Mouse (Mus musculus) testis, postnatal 10 days (tissue): ENCODE measurements at regions not wholly inside any gene's neighbourhood (a gene's known extent, or its start where the extent isn't known, plus 50 kb on each side); places are given as distances from the start of the nearest gene placed in this dataset.
A peak's percentile ranks its signal among the peaks of the same experiment; 100 is the strongest.
"Not testable (repeated sequence)": the region's sequence is repeated elsewhere in the genome, so short reads cannot be mapped to it uniquely, and the experiment has no call there.

Experiments
- DNase-seq: peaks from one replicate; pipeline ENCODE4 v3.0.0; 2021; ENCODE audit warnings: low spot score

DNA sequence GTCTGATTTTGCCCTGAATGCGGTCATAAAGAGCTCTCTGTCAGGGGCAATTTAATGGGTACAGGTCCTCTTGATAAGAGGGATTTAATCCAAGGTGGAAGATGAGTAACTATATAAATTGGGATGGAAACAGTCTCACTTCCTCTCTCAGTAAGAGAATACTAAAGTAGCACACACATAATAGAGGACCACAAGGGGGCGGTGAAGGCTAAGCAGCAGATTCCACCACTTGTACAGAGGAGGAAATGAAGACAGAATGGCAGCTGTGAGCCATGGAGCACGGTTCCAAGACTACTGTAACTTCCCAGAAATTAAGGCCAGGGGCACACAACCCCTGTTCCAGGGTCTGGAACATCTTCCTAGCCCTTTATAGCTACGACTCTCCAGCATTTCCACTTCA, 262.6 kb upstream of the Ywhaq start:
- DNase-seq: peak; percentile 65

DNA sequence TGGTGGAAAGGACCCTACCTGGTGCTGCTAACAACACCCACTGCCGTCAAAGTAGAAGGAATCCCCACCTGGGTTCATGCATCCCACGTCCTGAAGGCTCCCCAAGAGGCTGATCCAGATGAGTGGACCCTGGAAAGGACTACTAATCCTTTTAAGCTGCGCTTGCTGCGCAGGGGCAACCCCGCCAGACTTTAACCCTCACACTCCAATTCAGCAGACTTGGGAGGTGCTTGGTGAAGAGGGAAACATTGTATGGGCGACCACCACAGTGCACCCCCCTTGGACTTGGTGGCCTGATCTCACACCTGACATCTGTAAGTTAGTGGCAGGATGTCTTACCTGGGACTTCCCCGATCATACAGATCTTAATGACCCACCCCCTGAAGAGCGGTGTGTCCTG, 231.9 kb upstream of the Ywhaq start:
- DNase-seq: not testable (repeated sequence)

DNA sequence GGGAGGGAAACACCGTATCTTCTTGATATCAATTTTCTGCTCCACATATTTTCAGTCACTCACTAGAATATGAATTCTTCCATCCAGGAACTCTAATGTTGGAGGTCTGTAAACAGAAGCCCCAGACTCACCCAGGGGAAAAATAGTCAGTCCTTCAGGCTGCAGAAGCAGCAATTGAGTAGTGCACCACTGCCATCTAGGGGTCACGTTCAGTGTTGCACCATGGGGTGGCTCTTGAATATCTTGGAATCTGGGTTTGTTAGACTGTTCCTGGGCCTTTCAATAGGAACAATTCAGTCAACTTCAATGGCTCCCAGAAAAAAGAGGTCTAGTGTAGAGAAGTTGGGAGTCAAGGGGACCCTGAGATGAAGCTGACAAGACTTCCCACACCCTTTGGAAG, 196.3 kb upstream of the Ywhaq start:
- DNase-seq: peak; percentile 78

DNA sequence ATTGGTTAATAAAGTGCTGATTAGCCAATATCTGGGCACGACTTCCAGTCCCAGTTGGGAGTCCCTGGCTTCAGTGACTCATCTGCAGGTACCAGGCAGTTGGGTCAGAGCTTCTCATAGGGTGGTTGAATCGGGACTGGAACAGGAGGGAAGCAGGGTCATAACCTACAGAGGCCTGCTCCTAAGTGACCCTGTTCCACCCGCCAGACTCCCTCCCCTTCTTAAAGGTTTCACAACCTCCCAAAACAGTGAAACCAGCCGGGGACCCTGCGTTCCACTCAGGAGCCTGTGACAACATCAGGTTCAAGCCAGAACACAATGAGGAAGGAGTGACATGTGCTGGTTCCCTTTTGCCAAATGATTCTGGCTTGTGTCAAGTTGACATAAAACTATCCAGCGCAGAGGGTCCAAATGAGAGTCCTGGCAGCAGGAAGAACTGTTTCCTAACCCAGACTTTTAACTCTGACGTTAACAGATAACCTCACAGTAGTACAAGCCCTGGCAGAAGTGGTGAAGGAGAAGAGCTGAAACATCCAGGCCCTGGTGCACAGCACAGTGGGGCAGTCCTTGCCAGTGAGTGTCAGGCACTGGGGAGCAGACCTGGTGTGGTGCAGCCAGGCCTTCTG, 151.1 kb upstream of the Ywhaq start:
- DNase-seq: no peak

DNA sequence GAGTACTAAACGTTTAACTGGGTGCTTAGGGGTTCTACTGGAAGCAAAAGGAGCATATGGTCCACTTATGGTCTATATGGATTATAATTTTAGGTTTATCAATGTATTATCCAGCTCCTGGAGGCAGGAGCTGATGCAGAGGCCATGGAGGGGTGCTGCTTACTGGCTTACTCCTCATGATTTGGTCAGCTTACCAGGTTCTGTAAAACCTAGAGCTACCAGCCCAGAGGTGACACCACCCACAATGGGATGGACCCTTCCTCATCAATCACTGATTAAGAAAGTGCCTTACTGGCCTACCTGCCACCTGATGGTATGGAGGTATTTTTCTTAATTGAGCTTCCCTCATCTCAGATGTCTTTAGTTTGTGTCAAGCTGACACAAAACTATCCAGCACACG, 126.5 kb upstream of the Ywhaq start:
- not testable (repeated sequence) for DNase-seq

DNA sequence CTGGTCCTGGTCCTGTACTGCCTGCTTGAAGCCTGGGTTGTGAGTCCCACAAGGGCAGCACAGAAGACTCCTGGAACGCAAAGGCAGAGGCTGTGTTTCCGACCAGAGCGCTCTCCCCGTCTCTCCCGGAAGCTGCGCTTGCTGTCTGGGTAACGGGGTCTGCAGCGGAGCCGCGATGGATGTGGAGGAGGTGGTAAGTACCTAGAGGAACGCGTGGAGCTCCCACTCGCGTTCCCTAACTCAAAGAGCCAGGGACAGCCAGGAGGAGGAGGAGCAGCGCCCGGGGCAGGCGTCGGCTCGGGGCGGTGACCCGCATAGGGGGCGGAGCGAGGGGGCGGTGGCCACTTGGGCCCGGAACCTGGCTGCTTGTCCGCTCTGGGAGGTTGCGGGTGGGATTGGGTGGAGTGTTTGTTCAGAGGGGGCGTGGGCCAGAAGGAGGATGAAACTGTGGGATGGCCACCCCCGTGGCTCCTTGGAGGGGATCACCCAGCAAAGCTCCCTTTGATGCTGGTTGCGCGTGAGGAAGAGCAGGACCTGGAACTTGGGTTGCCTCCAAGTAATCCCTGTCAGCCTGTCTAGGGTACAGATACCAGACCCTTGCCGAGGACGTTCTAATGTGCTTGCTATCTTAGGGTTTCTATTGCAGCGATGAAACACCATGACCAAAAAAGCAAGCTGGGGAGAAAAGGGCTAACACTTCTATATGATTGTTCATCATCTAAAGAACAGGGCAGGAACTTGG, 125.9 kb upstream of the Ywhaq start:
- peak; percentile 85 for DNase-seq

DNA sequence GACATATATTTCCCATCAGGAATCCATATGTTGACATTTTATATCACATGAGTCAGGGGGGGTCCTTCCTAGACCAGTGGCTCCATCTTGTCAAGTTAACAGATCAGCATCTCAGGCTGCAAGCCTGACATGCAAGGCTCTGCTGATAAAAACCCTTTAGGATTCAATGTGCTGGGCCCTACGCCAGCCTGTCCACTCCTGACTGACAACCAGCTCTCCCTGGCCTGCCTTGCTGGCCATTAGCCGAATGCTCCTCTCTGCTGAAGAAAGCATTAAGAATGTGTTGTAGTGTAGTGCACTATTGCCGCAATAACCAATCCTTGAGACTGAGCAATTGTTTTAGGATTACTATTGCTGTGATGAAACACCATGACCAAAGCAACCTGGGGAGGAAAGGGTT, 114.3 kb upstream of the Ywhaq start:
- no peak for DNase-seq

DNA sequence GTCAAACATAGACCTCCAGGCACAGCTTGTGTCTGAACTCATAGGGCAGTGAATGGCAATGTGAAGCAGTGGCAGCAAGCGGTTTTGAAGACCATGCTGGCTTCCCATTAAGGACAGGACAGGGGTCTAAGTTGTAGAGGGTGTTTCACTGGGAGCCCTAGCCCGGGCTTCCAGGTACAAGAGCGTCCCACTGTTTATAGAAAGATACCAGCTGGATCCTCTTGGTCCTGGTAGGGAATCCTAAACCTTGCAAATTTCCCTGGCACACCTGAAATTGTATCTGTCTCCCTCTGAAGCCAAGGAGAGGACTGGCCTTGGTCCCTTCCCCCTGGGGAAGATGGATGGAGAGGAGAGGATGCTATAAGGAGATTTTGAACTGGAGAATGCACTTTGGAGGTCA, 111.9 kb upstream of the Ywhaq start:
- not testable (repeated sequence) for DNase-seq

DNA sequence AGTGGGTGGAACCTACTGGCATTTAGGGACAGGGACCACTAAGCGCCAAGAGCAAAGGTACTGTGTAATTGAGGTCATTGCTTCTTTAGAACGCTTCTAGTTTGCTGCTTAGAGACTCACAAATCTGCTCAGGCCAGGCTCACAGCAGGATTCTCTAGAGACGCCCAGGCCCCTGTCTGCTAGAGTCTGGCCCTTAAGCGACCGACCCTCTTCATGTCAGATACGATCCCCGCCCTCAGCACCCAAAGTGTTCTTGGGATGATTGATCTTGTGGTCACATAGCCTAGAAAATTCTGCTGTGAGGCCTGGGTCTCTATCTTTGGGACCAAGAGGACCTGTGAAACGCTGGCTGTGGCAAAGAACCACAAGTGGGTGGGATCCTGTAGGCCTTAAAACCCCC, 109.9 kb upstream of the Ywhaq start:
- DNase-seq: not testable (repeated sequence)

DNA sequence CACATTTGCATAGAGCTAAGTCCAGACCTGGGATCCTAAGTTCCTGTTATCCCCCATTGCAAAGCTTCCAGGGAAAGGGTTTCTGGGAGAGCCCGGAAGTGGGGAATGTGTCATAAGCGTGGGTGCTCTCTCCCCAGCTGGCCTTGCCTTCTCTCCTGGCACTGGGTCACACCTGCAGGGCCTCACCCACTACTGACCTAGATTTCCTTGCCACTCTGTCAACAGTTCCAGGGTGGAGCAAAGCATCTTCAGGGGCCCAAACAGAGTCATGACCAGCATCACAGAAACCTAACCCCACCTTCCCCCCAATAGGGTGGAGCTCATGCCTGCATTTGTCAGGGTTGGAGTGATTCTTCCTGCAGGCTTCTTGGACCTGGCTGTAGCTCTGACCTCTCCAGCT, 109.5 kb upstream of the Ywhaq start:
- not testable (repeated sequence) for DNase-seq

DNA sequence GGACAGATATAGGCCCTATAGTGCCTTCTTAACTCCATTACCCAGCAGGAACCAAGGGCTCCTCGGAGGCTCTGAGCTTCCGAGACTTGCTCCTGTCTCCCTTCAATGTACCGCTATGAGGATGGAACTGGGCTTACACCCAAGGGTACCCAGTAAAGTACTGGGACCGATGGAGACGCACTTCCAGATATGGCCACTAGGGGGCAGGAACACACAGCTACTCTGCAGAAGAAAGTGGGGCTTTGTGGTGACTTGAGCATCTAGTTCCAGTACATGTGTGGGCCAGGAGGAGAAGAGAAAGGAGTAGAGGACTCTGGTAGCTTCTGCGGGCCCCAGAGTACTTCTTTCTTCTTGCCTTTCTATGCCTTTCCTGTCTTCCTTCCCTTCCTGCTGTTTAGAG, 108.1 kb upstream of the Ywhaq start:
- not testable (repeated sequence) for DNase-seq

DNA sequence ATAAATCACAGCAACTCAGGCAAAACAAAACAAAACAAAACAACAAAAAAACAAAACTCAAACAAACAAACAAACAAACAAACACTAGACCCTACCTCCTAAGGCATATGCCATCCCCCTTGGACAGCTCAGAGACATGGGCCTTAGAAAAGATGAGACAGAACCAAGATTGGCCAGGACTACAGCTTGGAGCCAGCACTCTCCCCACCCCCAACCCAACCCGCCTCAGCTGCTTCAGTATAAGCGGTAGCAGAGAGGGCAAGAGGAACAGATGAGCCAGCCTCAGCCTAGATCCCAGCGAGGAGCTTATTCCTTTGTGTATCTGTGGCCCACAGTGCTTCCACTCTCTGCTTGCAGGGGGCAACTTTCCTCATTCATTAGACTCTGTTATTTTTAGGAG, 105.2 kb upstream of the Ywhaq start:
- DNase-seq: no peak

DNA sequence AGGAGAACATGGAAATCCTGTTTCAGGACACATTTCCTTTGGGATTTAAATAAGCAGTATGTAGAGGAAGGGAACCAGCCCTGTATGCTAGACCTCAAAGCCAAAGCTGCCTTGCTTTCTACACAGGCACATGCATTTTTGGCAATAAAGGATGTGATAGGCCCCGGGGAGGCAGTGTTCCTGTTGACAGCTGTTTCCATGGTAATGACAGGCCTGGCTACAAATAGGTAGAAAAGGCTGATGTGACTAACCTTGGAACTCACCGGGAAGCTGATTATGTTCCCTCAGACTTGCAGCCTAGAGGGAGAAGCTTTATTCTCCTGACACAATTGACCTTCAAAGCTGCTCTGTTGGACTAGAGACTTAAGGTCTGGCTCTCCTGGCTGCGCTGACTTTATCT, 101.6 kb upstream of the Ywhaq start:
- DNase-seq: peak; percentile 28

DNA sequence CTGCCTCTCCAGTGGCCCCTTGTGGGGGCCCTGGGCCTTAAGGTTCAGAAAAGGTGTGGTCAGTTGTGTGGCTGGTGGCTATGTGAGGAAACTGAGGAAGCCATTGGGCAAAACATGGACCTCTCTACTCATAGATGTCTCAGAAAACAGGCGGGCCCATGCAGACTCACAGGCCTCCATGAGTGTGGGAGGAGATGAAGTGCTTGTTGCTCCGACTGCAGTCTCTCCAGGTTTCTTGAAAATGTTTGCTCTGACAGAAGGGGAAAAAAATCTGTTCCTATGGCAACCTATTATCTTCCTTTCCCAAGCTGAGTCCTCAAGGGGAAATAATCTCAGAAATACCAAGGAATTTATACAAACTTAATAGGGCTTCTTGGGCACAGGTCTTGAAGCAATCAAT, 95.3 kb upstream of the Ywhaq start:
- no peak for DNase-seq

DNA sequence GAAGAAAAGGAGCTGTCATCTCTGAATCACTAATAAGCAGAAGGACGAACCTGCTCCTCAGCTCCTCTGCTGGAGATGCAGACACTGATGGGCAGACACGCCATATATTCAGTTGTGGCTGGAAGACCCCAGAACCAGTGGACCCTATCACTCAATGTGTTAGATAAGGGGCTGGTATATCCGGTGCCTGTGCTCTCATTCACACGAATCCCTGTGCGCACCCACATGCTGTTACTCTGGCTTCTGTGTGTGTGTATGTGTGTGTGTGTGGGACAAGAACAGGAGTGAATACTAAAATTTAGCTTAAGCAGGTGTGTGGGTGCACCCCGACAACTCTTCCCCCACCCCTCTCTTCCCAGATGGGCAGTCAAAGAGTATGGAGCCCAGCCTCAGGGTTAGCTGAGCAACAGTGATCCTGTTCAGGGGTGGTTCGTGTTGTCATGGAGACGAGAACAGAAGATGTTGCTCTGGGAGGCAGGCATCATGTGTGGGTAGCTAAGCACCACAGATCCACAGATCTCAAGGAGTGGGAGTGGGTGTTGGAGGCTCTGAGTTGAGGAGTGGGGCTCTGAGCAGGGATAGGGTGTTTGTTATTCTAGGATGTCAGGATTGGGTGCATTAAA, 93.7 kb upstream of the Ywhaq start:
- no peak for DNase-seq

DNA sequence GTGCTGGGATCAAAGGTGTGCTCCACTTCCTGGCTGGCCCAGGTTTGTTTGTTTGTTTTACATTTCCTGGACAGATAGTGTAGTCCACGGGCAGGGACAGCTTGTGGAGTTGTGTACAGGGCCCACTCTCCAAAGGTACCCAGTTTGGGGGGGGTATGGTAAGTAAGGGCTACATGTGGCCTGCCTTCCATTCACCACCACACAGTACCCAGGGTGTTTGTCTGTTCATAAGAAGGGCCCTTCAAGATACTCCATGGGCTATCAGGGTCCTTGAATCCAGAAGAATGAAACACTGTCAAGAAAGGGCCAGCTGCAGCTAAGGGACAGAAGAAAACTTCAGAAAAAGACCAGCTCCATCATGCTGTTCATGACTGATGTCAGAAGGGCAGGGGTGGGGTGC, 89.6 kb upstream of the Ywhaq start:
- DNase-seq: no peak

DNA sequence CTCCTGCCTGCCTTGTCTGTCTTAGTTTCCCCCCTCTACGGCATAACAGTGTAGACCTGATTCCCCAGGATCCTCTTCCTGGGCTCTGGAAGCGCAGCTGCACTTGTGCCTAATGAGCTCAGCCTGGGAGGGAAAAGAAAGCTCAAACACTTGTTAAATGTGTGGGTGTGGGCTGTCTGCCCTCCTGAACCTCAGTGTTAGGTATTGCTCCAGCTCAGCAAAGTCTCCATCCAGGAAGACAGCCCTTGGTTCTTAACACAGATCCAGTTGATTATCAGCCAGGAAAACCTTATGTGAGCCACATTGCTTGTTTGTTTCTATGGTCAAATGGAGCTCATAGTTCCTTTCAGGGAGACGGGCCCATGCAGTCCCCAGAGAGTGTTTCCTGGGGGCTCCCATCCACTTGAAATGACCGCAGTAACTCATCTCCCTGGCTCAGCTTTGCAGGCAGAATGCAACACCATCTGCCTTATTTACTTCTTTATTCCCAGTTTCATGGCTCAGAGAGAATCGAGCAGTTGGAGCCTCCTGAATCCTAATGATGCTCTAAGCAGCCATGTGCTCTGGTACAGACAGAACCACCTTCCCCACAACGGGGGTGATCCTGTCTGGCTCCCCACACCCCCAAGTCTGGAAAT, 88.4 kb upstream of the Ywhaq start:
- no peak for DNase-seq

DNA sequence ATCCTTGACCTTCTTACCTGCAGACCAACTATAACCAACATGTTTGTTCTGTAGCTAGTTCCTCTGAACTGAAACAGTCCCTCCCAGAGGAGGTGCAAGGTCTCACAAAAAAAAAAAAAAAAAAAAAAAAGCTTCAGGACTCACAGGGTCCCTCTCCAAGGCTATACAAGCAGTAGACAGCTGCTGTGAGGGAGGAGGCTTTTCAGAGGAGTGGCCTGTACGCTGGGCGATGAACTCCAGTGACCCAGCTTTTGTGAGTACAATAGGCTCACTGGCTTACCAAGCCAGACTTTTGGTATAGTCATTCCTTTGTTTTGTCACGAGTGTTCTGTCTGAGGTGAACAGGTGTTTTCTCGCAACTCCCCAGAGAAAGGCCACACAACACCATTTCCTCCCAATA, 85.8 kb upstream of the Ywhaq start:
- DNase-seq: no peak

DNA sequence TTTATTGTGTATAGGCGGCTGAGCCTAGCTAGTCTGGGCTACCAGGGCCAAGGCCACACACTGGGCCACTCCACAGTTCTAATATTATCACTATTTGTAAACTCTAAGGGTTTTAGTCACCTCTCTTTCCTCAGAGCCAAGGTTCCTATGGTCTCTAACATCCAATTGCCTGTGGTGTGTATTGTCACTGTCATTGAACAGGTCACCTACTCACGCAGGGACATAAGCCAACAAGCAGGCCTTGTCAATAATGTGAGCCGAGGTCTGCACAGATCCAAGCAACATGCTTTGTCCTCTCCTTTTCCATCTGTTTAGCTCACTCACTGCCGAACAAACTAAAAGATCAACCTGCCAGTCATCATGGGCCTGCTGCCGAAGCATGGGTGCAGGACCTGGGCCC, 79.5 kb upstream of the Ywhaq start:
- DNase-seq: no peak

DNA sequence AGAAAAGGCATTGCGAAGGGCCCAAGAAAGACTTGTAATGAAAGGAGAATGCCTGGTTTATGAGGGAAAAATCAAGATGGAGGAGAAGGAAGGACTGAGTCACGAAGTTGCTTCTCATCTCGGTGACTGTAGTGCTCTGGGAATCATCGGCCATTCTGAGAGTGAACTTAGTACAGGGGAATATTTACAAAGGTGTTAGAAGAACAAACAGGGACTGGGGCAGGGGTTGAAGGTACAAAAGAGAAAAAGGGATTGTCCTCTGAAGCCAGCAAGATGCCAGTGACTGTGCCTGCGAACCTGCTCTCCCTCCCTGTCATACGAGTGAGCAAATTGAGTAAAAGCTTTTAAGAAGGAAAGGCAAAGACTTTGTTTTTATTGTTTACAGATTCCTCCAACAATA, 78.1 kb upstream of the Ywhaq start:
- DNase-seq: no peak

DNA sequence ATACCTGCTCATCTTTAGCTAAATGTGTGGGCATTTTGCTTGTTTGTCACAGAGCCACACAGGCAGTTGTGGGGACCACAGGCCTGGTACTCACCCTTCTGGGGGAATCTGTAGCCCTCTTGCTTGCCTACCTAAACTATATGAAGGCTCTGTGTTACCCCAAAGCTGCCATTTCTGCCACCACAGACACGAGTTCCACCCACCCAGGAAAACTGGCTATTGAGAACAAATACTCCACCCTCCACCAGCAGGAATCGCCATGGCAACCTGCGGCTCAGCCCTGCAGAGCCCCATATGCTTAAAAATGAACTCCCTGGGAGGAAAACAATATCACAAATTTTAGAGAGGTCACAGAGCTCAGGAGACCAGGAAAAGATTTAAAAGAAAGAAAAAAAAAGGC, 76.0 kb upstream of the Ywhaq start:
- DNase-seq: no peak

DNA sequence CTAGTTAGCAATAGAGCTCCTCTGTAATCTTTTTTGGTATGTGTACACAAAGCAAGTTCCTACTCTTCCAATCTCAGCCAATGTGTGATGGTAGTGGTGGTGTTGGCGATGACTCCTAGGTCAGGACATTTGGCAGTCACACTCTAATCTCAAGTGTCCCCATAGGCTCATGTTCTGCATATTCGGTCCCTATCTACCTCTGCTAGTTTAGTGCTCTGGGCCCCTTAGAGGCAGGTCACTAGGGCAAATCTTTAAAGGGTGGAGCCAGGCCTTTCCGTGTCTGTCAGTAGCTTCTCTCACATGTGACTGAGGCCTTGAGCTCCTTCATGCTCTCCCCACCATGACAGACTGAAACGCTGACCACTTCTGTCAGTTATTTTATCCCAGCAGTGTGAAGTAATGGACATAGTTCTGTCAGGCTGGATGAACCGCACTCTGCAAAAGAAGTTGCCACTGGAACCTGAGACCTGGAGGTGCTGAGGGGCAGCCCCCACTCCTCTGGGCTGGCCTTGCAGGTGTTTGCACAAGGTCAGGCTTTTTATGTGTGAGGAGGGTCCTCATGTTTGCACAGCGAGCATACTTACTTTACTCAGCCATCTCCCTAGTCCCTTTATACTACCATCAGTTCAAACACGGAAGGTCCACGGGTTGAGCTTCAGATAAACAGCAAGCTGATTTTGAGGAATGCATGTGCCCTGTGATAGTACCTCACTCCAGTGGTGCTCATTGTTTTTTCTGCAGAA, 75.3 kb upstream of the Ywhaq start:
- DNase-seq: no peak
